Mouse (Mus musculus): Measurements from ENCODE around the gene Irf6. TPM values are rescaled to one million over a fixed set of nuclear protein-coding genes. Genes with fewer than 3 reads are reported as not detected.

Gene Irf6
- polyA plus RNA-seq, 1 experiment from 2014 or later = 56.7 TPM

- Histone ChIP-seq H3K9me3 (replicated peaks) (no peaks in the 10 kb centered on the region), H3K4me3 (replicated peaks) (no peak overlapping the region), H3K9ac (no peak overlapping the region), H3K36me3 (peaks cover 8% of the 10 kb centered on the region), H3K27me3 (no peaks in the 10 kb centered on the region), H3K4me2 (replicated peaks) (no peak overlapping the region), H3K4me1 (peaks cover 13% of the 10 kb centered on the region), H3K27ac (replicated peaks) (no peak overlapping the region)
- no peak for ATAC-seq (ENCODE audit: insufficient number of reproducible peaks, low FRiP score, low TSS enrichment, low read depth)
Observed at GRCm38 (mm10) chr1:193132385-193132784, 20.5 kb upstream of the Irf6 start.

- Histone ChIP-seq H3K4me1 (peaks cover 18% of the 10 kb centered on the region), H3K4me2 (replicated peaks) (no peak overlapping the region), H3K4me3 (replicated peaks) (no peak overlapping the region), H3K27me3 (no peaks in the 10 kb centered on the region), H3K9ac (no peak overlapping the region), H3K27ac (replicated peaks) (no peak overlapping the region), H3K9me3 (replicated peaks) (no peaks in the 10 kb centered on the region), H3K36me3 (no peaks in the 10 kb centered on the region)
- no peak for ATAC-seq (ENCODE audit: insufficient number of reproducible peaks, low FRiP score, low TSS enrichment, low read depth)
- WGBS = 86% methylated on average over 1 of the region's 1 CpGs
Observed at GRCm38 (mm10) chr1:193133726-193134125, 19.2 kb upstream of the Irf6 start.

- Histone ChIP-seq H3K27me3 (no peaks in the 10 kb centered on the region), H3K4me2 (replicated peaks) (no peak overlapping the region), H3K9ac (no peak overlapping the region), H3K9me3 (replicated peaks) (no peaks in the 10 kb centered on the region), H3K4me1 (peaks cover 27% of the 10 kb centered on the region; the same call in 1 of the 2 replicates), H3K4me3 (replicated peaks) (no peak overlapping the region), H3K27ac (replicated peaks) (0 out of 2 replicates have a peak overlapping the region, but pooled peaks have one; percentile 28), H3K36me3 (no peaks in the 10 kb centered on the region)
- no peak for ATAC-seq (ENCODE audit: insufficient number of reproducible peaks, low FRiP score, low TSS enrichment, low read depth)
- WGBS = 20% methylated on average over 7 of the region's 7 CpGs
Observed at GRCm38 (mm10) chr1:193138087-193138486, 14.8 kb upstream of the Irf6 start.

GRCm38 (mm10) chr1:193138669-193139068, 14.2 kb upstream of the Irf6 start:
- WGBS = 46% methylated on average over 3 of the region's 3 CpGs
- no peaks in the 10 kb centered on the region for H3K36me3 ChIP-seq
- H3K9me3 ChIP-seq (replicated peaks) = no peaks in the 10 kb centered on the region

GRCm38 (mm10) chr1:193141118-193141517, 11.8 kb upstream of the Irf6 start:
- H3K9ac ChIP-seq = no peak overlapping the region

More at GRCm38 (mm10) chr1:193138669-193139068, 14.2 kb upstream of the Irf6 start:
- H3K27ac ChIP-seq (replicated peaks) = 0 out of 2 replicates have a peak overlapping the region, but pooled peaks have one; percentile 28
- H3K4me3 ChIP-seq (replicated peaks) = no peak overlapping the region
- H3K27me3 ChIP-seq = no peaks in the 10 kb centered on the region
- no peak for ATAC-seq (ENCODE audit: insufficient number of reproducible peaks, low FRiP score, low TSS enrichment, low read depth)
- H3K4me2 ChIP-seq (replicated peaks) = no peak overlapping the region
- peaks cover 28% of the 10 kb centered on the region; the same call in 1 of the 2 replicates for H3K4me1 ChIP-seq
- no peak overlapping the region for H3K9ac ChIP-seq

GRCm38 (mm10) chr1:193142517-193143062, 10.3 kb upstream of the Irf6 start:
- Histone ChIP-seq H3K9me3 (replicated peaks) (no peaks in the 10 kb centered on the region), H3K27me3 (no peaks in the 10 kb centered on the region), H3K4me3 (replicated peaks) (no peak overlapping the region), H3K4me2 (replicated peaks) (no peak overlapping the region), H3K4me1 (peaks cover 28% of the 10 kb centered on the region; the same call in 1 of the 2 replicates), H3K27ac (replicated peaks) (peak overlapping the region; percentile 1), H3K36me3 (no peaks in the 10 kb centered on the region), H3K9ac (no peak overlapping the region)
- 57% methylated on average over 8 of the region's 8 CpGs for WGBS
- ATAC-seq (ENCODE audit: insufficient number of reproducible peaks, low FRiP score, low TSS enrichment, low read depth) = no peak

More at GRCm38 (mm10) chr1:193141118-193141517, 11.8 kb upstream of the Irf6 start:
- Histone ChIP-seq H3K4me1 (peaks cover 28% of the 10 kb centered on the region; the same call in 1 of the 2 replicates), H3K27me3 (no peaks in the 10 kb centered on the region), H3K9me3 (replicated peaks) (no peaks in the 10 kb centered on the region), H3K36me3 (no peaks in the 10 kb centered on the region), H3K4me2 (replicated peaks) (no peak overlapping the region), H3K4me3 (replicated peaks) (no peak overlapping the region), H3K27ac (replicated peaks) (peak overlapping the region; percentile 82)
- no peak for ATAC-seq (ENCODE audit: insufficient number of reproducible peaks, low FRiP score, low TSS enrichment, low read depth)
- 50% methylated on average over 7 of the region's 7 CpGs for WGBS

- Histone ChIP-seq H3K4me2 (replicated peaks) (no peak overlapping the region), H3K27me3 (no peaks in the 10 kb centered on the region), H3K36me3 (no peaks in the 10 kb centered on the region), H3K9me3 (replicated peaks) (no peaks in the 10 kb centered on the region), H3K4me1 (peaks cover 28% of the 10 kb centered on the region), H3K4me3 (replicated peaks) (no peak overlapping the region), H3K9ac (no peak overlapping the region), H3K27ac (replicated peaks) (no peak overlapping the region)
- 88% methylated on average over 6 of the region's 6 CpGs for WGBS
- ATAC-seq (ENCODE audit: insufficient number of reproducible peaks, low FRiP score, low TSS enrichment, low read depth) = no peak
Observed at GRCm38 (mm10) chr1:193144516-193144915, 8.4 kb upstream of the Irf6 start.

GRCm38 (mm10) chr1:193145101-193145500, 7.8 kb upstream of the Irf6 start:
- Histone ChIP-seq H3K4me1 (peaks cover 24% of the 10 kb centered on the region; the same call in 1 of the 2 replicates), H3K4me2 (replicated peaks) (no peak overlapping the region), H3K4me3 (replicated peaks) (no peak overlapping the region), H3K9ac (no peak overlapping the region), H3K27me3 (no peaks in the 10 kb centered on the region), H3K9me3 (replicated peaks) (no peaks in the 10 kb centered on the region), H3K36me3 (no peaks in the 10 kb centered on the region), H3K27ac (replicated peaks) (no peak overlapping the region)
- no peak for ATAC-seq (ENCODE audit: insufficient number of reproducible peaks, low FRiP score, low TSS enrichment, low read depth)
- 84% methylated on average over 4 of the region's 4 CpGs for WGBS

- Histone ChIP-seq H3K9ac (no peak overlapping the region), H3K4me3 (replicated peaks) (no peak overlapping the region), H3K36me3 (no peaks in the 10 kb centered on the region), H3K27me3 (no peaks in the 10 kb centered on the region), H3K4me2 (replicated peaks) (no peak overlapping the region), H3K9me3 (replicated peaks) (no peaks in the 10 kb centered on the region), H3K27ac (replicated peaks) (no peak overlapping the region), H3K4me1 (peaks cover 24% of the 10 kb centered on the region; the same call in 1 of the 2 replicates)
- WGBS = 79% methylated on average over 1 of the region's 1 CpGs
- no peak for ATAC-seq (ENCODE audit: insufficient number of reproducible peaks, low FRiP score, low TSS enrichment, low read depth)
Observed at GRCm38 (mm10) chr1:193146416-193146815, 6.5 kb upstream of the Irf6 start.

GRCm38 (mm10) chr1:193149231-193149630, 3.7 kb upstream of the Irf6 start:
- peaks cover 36% of the 10 kb centered on the region for H3K4me1 ChIP-seq
- H3K27me3 ChIP-seq = peaks cover 15% of the 10 kb centered on the region
- ATAC-seq (ENCODE audit: insufficient number of reproducible peaks, low FRiP score, low TSS enrichment, low read depth) = no peak
- no peak overlapping the region for H3K9ac ChIP-seq
- no peaks in the 10 kb centered on the region for H3K36me3 ChIP-seq
- no peaks in the 10 kb centered on the region for H3K9me3 ChIP-seq (replicated peaks)
- H3K4me3 ChIP-seq (replicated peaks) = no peak overlapping the region
- H3K27ac ChIP-seq (replicated peaks) = no peak overlapping the region
- WGBS = 51% methylated on average over 3 of the region's 3 CpGs
- H3K4me2 ChIP-seq (replicated peaks) = no peak overlapping the region

- no peak overlapping the region for H3K27ac ChIP-seq (replicated peaks)
- H3K4me3 ChIP-seq (replicated peaks) = no peak overlapping the region
- peaks cover 39% of the 10 kb centered on the region for H3K4me1 ChIP-seq
- no peaks in the 10 kb centered on the region for H3K9me3 ChIP-seq (replicated peaks)
- no peak overlapping the region for H3K9ac ChIP-seq
- 0 out of 2 replicates have a peak, but pooled peaks have one; percentile 41 for ATAC-seq (ENCODE audit: insufficient number of reproducible peaks, low FRiP score, low TSS enrichment, low read depth)
- peaks cover 23% of the 10 kb centered on the region for H3K27me3 ChIP-seq
- H3K4me2 ChIP-seq (replicated peaks) = no peak overlapping the region
- 24% methylated on average over 7 of the region's 7 CpGs for WGBS
- H3K36me3 ChIP-seq = no peaks in the 10 kb centered on the region
Observed at GRCm38 (mm10) chr1:193151134-193151533, 1.8 kb upstream of the Irf6 start.

- no peak for ATAC-seq (ENCODE audit: insufficient number of reproducible peaks, low FRiP score, low TSS enrichment, low read depth)
- H3K4me3 ChIP-seq (replicated peaks) = peak overlapping the region; percentile 51
- peaks cover 23% of the 10 kb centered on the region for H3K27me3 ChIP-seq
- H3K4me1 ChIP-seq = peaks cover 53% of the 10 kb centered on the region
- H3K9me3 ChIP-seq (replicated peaks) = no peaks in the 10 kb centered on the region
- peak overlapping the region; percentile 59 for H3K4me2 ChIP-seq (replicated peaks)
- 20% methylated on average over 16 of the region's 16 CpGs for WGBS
- peak overlapping the region; percentile 63 for H3K27ac ChIP-seq (replicated peaks)
- H3K9ac ChIP-seq = peak overlapping the region; percentile 28; the same call in 1 of the 2 replicates
- no peaks in the 10 kb centered on the region for H3K36me3 ChIP-seq
Observed at GRCm38 (mm10) chr1:193153561-193153960, 650 bp downstream of the Irf6 start.

Measured in embryonic facial prominence, embryonic 15.5 days (tissue).